Mouse (Mus musculus) midbrain, embryonic 12.5 days (tissue): ENCODE measurements around the gene Ppm1d. TPM values are rescaled to one million over a fixed set of nuclear protein-coding genes. Genes with fewer than 3 reads are reported as not detected.

Experiments
- ATAC-seq: fragments of 200-750 bp; cut with Nextera tagmentation; 2 replicates; pipeline ENCODE4 v1.8.0; 2017; ENCODE audit warnings: low read depth, moderate TSS enrichment, moderate library complexity; ENCODE audit not compliant: low FRiP score
- H3K27ac ChIP-seq: fragments of 300-500 bp; sonication (generic); replicated peaks from 2 replicates; pipeline ENCODE4 v1.5.1; 2016; ENCODE audit warnings: mild to moderate bottlenecking
- H3K27me3 ChIP-seq: fragments of 300-500 bp; sonication (generic); 2 replicates; pipeline ENCODE4 v1.6.1; 2016; ENCODE audit warnings: mild to moderate bottlenecking
- H3K36me3 ChIP-seq: fragments of 300-500 bp; sonication (generic); 2 replicates; pipeline ENCODE4 v1.6.1; 2016
- H3K4me1 ChIP-seq: fragments of 300-500 bp; sonication (generic); 2 replicates; pipeline ENCODE4 v1.6.1; 2016
- H3K4me2 ChIP-seq: fragments of 300-500 bp; sonication (generic); replicated peaks from 2 replicates; pipeline ENCODE4 v1.6.1; 2016; ENCODE audit warnings: mild to moderate bottlenecking, moderate library complexity
- H3K4me3 ChIP-seq: fragments of 300-500 bp; sonication (generic); 2 replicates; pipeline ENCODE4 v1.5.1; 2016; ENCODE audit warnings: mild to moderate bottlenecking
- H3K9ac ChIP-seq: fragments of 300-500 bp; sonication (generic); replicated peaks from 2 replicates; pipeline ENCODE4 v1.6.1; 2016; ENCODE audit warnings: mild to moderate bottlenecking, moderate library complexity
- H3K9me3 ChIP-seq: fragments of 300-500 bp; sonication (generic); 2 replicates; pipeline ENCODE4 v1.6.1; 2016; ENCODE audit warnings: mild to moderate bottlenecking
- WGBS: fragments of 180-500 bp; shearing (Covaris S2); methylation state at CpG from one replicate; pipeline ENCODE4 v1.1.7; 2016; 5-methylcytosine and 5-hydroxymethylcytosine counted together
- polyA plus RNA-seq: library from polyadenylated mRNA; unstranded; fragments of >200 nt; fragmentation: Nextera tagmentation; extraction: Ambion mirVana; gene quantifications from 2 replicates; pipeline ENCODE4 v1.2.1, GENCODE M21; 2016

Ppm1d gene
- polyA plus RNA-seq, 1 experiment from 2014 or later: 31.8 TPM

DNA sequence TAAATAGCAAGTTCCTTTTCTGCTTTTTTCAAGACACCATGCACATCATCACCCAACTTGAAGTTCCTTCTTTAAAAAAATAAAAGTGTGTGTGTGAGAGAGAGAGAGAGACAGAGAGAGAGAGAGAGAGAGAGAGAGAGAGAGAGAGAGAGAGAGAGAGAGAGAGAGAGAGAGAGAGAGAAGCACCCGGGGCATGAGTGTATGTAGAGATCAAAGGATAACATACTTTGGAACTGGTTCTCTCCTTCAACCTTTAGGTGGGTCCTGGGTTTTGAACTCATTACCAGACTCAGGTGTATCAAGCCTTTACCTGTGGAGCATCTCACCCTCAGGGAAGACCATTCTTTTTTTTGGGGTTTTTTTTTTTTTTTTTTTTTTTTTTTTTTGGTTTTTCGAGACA is 9.2 kb upstream of the Ppm1d start:
- H3K4me1 ChIP-seq: no peaks in the 10 kb centered on the region
- no peak for ATAC-seq
- H3K27ac ChIP-seq: no peak overlapping the region
- H3K4me3 ChIP-seq: no peak overlapping the region
- H3K9me3 ChIP-seq: no peaks in the 10 kb centered on the region
- H3K4me2 ChIP-seq: no peak overlapping the region
- WGBS: 87% methylated on average over 2 of the region's 2 CpGs
- H3K27me3 ChIP-seq: no peaks in the 10 kb centered on the region
- no peak overlapping the region for H3K9ac ChIP-seq
- no peaks in the 10 kb centered on the region for H3K36me3 ChIP-seq

- H3K4me2 ChIP-seq: no peak overlapping the region
- H3K9ac ChIP-seq: no peak overlapping the region
- peaks cover 5% of the 10 kb centered on the region; the same call in 1 of the 2 replicates for H3K4me1 ChIP-seq
- H3K27ac ChIP-seq: no peak overlapping the region
- H3K36me3 ChIP-seq: no peaks in the 10 kb centered on the region
- no peak overlapping the region for H3K4me3 ChIP-seq
- no peaks in the 10 kb centered on the region for H3K27me3 ChIP-seq
- H3K9me3 ChIP-seq: no peaks in the 10 kb centered on the region
- WGBS: 78% methylated on average over 4 of the region's 4 CpGs
- no peak for ATAC-seq
Measured at GRCm38 (mm10) chr11:85306577-85307260, 4.3 kb upstream of the Ppm1d start.

DNA sequence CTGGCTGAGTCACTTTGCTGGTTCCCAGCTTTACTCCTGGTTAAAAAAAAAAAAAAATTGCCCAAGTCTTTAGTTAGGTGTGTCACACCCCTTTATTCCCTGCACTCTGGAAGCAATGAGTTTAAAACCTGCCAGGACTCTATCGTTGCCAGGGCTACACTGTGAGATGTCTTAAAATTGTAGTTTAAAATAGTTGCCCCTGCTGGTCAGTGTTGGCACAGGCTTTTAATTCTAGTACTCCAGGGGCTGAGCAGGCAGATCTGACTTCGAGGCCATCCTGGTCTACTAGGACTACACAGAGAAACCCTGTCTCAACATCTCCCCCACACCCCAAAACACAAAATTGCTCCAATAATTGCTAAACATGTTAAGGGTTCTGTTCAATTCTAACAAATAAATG is 2.2 kb upstream of the Ppm1d start:
- Histone ChIP-seq H3K9me3 (no peaks in the 10 kb centered on the region), H3K27me3 (no peaks in the 10 kb centered on the region), H3K4me3 (no peak overlapping the region), H3K9ac (no peak overlapping the region), H3K36me3 (no peaks in the 10 kb centered on the region), H3K4me1 (peaks cover 21% of the 10 kb centered on the region), H3K27ac (no peak overlapping the region), H3K4me2 (no peak overlapping the region)
- no peak for ATAC-seq
- WGBS: 76% methylated on average over 2 of the region's 2 CpGs

DNA sequence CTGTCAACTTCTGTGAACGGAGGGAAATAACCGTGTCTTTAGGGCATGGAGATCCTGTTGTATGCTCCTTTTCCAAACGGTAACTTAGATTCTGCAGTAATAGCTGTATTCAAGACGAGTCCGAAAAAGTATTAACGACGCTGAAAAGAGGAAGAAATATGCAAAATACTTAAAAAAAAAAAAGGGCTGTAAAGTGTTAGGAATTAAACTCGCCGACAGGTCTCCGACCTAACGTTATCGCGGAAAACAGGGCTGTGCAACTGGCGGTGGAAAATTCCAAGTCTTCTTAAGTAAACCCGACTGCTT is 684 bp upstream of the Ppm1d start:
- no peak for ATAC-seq
- Histone ChIP-seq H3K9ac (peak overlapping the region; percentile 61), H3K9me3 (no peaks in the 10 kb centered on the region), H3K27me3 (no peaks in the 10 kb centered on the region), H3K36me3 (peaks cover 11% of the 10 kb centered on the region; the same call in 1 of the 2 replicates), H3K4me2 (peak overlapping the region; percentile 86), H3K4me1 (peaks cover 26% of the 10 kb centered on the region), H3K4me3 (peak overlapping the region; percentile 96), H3K27ac (peak overlapping the region; percentile 79)
- 2% methylated on average over 15 of the region's 15 CpGs for WGBS

- Histone ChIP-seq H3K27ac (peak overlapping the region; percentile 88), H3K27me3 (no peaks in the 10 kb centered on the region), H3K4me1 (peaks cover 26% of the 10 kb centered on the region), H3K9ac (peak overlapping the region; percentile 89), H3K4me2 (peak overlapping the region; percentile 86), H3K9me3 (no peaks in the 10 kb centered on the region), H3K36me3 (peaks cover 14% of the 10 kb centered on the region; the same call in 1 of the 2 replicates), H3K4me3 (peak overlapping the region; percentile 96)
- 0% methylated on average over 48 of the region's 56 CpGs for WGBS
- ATAC-seq: peak; percentile 51; the same call in 1 of the 2 replicates
Measured at GRCm38 (mm10) chr11:85311645-85312490, 824 bp downstream of the Ppm1d start.

DNA sequence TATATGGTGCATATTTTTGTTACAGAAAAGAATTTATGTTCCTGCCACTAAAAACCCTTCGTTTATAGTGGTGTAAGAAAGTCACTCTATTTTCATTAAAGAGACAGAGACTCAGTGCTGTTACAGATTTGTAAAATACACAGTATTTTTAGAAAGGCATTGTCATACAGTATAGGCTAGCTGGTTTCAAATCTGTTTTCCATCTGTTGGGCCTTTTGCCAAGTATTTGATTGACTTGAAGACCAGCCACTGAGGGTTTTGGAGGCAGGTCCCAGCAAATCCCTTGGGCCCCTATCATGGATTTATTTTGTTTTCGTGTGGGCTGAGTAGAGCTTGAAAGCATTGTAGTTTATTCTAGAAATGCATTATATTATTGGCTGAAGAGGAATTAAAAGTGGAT is 1.8 kb downstream of the Ppm1d start:
- Histone ChIP-seq H3K9ac (peak overlapping the region; percentile 89; the same call in 1 of the 2 replicates), H3K36me3 (peaks cover 14% of the 10 kb centered on the region; the same call in 1 of the 2 replicates), H3K9me3 (no peaks in the 10 kb centered on the region), H3K27me3 (no peaks in the 10 kb centered on the region), H3K4me1 (peaks cover 26% of the 10 kb centered on the region), H3K4me2 (peak overlapping the region; percentile 86), H3K27ac (no peak overlapping the region), H3K4me3 (peak overlapping the region; percentile 96)
- no peak for ATAC-seq
- WGBS: 37% methylated on average over 2 of the region's 2 CpGs

DNA sequence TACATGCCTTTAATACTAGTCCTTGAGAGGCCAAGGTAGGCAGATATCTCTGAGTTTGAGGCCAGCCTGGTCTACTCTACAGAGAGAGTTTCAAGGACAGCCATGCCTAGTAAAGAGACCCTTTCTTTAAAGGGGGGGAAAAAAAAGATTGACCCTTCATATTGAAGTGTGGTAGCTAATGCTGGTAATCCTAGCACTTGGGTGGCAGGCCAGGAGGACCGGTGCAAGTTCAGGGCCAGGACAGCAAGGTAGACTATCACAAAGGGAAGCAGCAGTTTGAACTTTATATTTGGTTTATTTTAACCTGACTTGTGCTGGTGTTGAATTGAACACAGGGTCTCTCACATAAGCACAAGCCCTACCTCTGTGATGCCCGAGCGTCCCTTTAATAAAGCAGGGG is 2.3 kb downstream of the Ppm1d start:
- Histone ChIP-seq H3K27me3 (no peaks in the 10 kb centered on the region), H3K9ac (0 out of 2 replicates have a peak overlapping the region, but pooled peaks have one; percentile 2), H3K4me2 (peak overlapping the region; percentile 86), H3K36me3 (peaks cover 14% of the 10 kb centered on the region; the same call in 1 of the 2 replicates), H3K9me3 (no peaks in the 10 kb centered on the region), H3K27ac (no peak overlapping the region), H3K4me1 (peaks cover 26% of the 10 kb centered on the region), H3K4me3 (peak overlapping the region; percentile 96)
- 89% methylated on average over 3 of the region's 3 CpGs for WGBS
- no peak for ATAC-seq

DNA sequence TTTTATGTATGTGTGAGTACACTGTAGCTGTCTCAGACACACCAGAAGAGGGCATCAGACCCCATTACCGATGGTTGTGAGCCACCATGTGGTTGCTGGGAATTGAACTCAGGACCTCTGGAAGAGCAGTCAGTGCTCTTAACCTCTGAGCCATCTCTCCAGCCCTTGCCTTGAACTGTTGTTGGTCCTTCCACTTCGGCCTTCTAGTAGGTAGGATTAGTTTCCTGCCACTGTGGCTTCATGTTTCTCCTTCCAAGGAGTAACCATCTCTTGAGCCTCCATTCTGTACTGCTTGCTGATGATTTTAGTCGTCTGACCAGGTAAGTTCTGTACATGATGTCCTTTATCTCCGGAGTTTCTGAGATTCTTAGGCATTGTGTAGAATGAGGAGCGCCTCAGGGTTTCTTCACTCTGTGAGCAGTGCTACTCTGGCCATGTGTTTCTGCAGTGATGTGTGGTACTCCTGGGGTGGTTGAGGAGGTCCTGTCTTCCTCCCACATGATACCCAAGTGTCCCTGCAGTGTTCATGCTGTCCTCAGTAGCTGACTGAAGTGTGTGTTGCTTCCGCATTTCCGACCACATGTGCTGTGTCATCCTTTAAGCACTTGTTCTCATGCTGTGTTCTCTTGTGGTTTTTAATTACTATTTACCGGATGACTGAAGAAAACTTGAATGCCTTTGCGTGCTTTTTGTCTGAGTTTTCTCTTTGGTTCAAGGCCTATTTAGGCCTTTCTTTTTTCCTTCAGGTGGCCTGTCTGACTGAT is 12.7 kb downstream of the Ppm1d start:
- 77% methylated on average over 9 of the region's 9 CpGs for WGBS
- 0 out of 2 replicates have a peak, but pooled peaks cover 3% of the 10 kb centered on the region for H3K4me1 ChIP-seq
- no peak for ATAC-seq
- no peak overlapping the region for H3K9ac ChIP-seq
- H3K27ac ChIP-seq: no peak overlapping the region
- no peak overlapping the region for H3K4me2 ChIP-seq
- no peak overlapping the region for H3K4me3 ChIP-seq
- no peaks in the 10 kb centered on the region for H3K27me3 ChIP-seq
- H3K36me3 ChIP-seq: peaks cover 4% of the 10 kb centered on the region; the same call in 1 of the 2 replicates
- H3K9me3 ChIP-seq: no peaks in the 10 kb centered on the region

DNA sequence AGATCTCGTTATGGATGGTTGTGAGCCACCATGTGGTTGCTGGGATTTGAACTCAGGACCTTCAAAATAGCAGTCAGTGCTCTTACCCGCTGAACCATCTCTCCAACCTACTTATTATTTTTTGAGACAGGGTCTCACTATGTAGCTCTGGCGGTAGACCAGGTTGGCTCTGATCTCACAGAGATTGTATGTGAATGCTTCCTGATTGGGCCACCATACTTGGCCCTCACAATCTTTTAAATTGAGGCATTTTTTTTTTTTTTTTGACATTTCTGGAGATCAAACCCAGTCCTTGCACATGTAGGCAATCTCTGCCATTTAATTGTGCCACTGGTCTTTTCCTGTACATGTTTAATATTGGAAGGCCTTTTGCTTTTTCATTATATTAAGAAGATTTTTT is 17.7 kb downstream of the Ppm1d start:
- ATAC-seq: no peak
- Histone ChIP-seq H3K4me2 (no peak overlapping the region), H3K4me3 (no peak overlapping the region), H3K27ac (no peak overlapping the region), H3K9ac (no peak overlapping the region), H3K4me1 (0 out of 2 replicates have a peak, but pooled peaks cover 3% of the 10 kb centered on the region), H3K36me3 (peaks cover 25% of the 10 kb centered on the region), H3K27me3 (no peaks in the 10 kb centered on the region), H3K9me3 (no peaks in the 10 kb centered on the region)
- 94% methylated on average over 3 of the region's 3 CpGs for WGBS

DNA sequence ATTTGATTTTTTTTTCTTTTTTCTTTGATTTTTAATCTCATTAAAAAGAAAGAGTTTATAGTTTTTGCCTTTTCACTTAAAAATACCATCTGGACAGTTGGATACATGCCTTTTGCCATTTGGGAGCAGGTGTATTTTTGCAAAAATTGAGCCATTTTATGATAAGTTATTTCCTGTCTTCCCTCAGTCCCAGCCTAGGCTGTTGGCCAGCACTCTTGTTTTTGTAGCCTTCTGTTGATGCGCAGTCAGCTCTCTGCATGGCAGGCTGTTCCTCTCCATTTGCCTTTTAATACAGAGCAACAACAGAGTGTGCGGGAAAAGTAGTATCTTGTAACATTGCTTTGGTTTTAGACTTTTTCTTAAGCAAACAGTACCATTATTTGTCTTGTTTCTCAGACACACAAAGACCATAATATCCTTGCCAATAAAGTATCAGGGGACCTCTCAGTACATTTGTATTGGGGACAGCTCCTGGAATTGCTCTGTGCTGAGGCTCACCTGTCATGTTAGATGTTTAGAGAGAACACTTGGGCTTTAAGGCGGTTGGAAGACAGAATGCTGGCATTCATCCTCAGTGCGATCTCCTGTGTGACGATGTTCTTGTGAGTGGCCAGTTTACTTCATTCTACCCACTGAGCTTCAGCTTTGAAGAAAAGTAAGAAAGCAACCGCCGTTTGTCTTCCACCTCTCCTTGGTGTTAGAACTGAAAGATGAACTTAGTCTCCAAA is 18.3 kb downstream of the Ppm1d start:
- Histone ChIP-seq H3K4me1 (no peaks in the 10 kb centered on the region), H3K4me2 (no peak overlapping the region), H3K27me3 (no peaks in the 10 kb centered on the region), H3K27ac (no peak overlapping the region), H3K9me3 (no peaks in the 10 kb centered on the region), H3K9ac (no peak overlapping the region), H3K36me3 (peaks cover 31% of the 10 kb centered on the region), H3K4me3 (no peak overlapping the region)
- WGBS: 93% methylated on average over 7 of the region's 7 CpGs
- no peak for ATAC-seq

DNA sequence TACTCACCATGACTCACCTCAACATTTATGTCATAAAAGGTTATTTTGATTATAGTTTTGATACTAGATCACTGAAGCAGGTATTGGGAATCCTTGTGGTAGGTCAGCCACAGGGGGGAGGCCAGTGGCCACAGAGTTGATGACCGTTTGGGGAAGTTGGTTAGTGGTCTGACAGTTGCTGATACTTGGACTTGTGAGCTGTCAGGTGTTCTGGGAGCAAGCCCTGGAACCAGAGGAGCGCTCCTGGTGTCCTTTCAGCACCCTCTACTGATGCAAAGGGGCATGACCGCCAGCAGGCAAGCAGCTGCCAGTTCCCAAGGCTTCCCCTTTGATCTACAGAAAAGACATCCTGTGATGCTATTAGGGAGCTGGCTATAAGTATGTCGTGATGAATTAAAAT is 23.7 kb downstream of the Ppm1d start:
- Histone ChIP-seq H3K4me2 (no peak overlapping the region), H3K9ac (no peak overlapping the region), H3K27ac (no peak overlapping the region), H3K27me3 (no peaks in the 10 kb centered on the region), H3K4me1 (no peaks in the 10 kb centered on the region), H3K36me3 (peaks cover 71% of the 10 kb centered on the region), H3K4me3 (no peak overlapping the region), H3K9me3 (no peaks in the 10 kb centered on the region)
- 56% methylated on average over 4 of the region's 4 CpGs for WGBS
- no peak for ATAC-seq
